Mouse (Mus musculus): Measurements from ENCODE around the gene Des. TPM values are rescaled to one million over a fixed set of nuclear protein-coding genes. Genes with fewer than 3 reads are reported as not detected.

Des gene
- total and polyA plus RNA-seq, 2 experiments from 2014 or later: 639 to 1,187 TPM

DNA sequence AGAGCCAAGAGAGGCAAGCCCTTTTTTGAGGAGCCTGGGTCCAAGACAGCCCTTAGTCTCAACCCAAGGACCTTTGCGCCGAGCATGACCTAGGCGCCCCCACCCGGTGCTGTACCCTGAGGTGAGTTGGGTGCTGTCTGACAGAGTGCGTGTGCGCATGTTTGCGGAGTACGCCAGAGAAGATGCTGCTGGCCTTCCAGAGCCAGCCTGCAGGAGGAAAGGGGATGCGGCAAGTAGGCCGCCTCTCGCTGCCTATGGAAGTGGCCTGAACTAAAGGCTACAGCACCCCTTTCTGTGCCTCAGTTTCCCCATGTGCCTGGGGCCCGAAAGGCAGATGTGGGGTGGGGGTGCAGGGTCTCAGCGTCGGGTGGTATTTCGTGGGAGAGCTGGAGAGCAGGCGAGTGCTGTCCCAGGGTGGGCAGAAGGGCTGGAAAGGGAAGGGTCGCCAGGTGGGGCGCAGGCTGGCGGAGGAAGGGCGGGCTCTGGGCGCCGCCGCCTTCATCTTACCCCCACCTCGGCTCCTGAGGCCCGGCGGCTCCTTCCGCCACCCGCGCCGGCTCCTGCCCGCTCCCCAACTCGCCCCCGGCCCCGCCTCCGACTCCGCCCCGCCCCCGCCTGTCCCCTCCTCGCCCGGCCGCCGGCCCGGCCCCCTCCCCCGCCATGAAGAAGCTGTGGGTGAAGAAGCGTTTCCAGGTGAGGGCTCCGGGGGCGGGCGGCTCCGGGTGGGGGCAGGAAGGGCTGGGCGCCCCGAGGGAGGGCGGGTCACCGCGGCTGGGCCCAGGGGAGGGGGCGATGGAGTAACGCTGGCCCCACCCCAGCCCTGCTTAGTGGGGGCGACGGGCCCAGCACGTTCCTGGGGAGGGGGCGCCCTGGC, 21.6 kb downstream of the Des start:
- peak overlapping the region; percentile 72 for H3K9ac ChIP-seq (replicated peaks; ENCODE audit: low read depth, low read length)
- no peak for DNase-seq (ENCODE audit: low spot score)
- ATAC-seq (ENCODE audit: insufficient read depth, low read depth): peak; percentile 36
- peaks cover 41% of the 10 kb centered on the region for H3K4me1 ChIP-seq (ENCODE audit: control insufficient read depth, insufficient read depth)
- H3K4me3 ChIP-seq (ENCODE audit: low read depth, low read length): peak overlapping the region; percentile 61
- no peak for TF ChIP-seq EP300 (IDR thresholded peaks at IDR 0.05; ENCODE audit: low read depth)
- no peak for TF ChIP-seq CTCF (IDR thresholded peaks at IDR 0.05; ENCODE audit: low read depth)
- H3K27me3 ChIP-seq (ENCODE audit: control insufficient read depth, insufficient read depth, low read length): no peaks in the 10 kb centered on the region
- 6% methylated on average over 24 of the region's 60 CpGs for WGBS
- peak overlapping the region; percentile 93 for H3K4me2 ChIP-seq (ENCODE audit: low read depth, low read length)
- H3K27ac ChIP-seq (ENCODE audit: low read depth): peak overlapping the region; percentile 84
- H3K36me3 ChIP-seq (replicated peaks; ENCODE audit: control insufficient read depth, insufficient read depth, low read length): peaks cover 9% of the 10 kb centered on the region
- no peaks in the 10 kb centered on the region for H3K9me3 ChIP-seq (replicated peaks; ENCODE audit: control insufficient read depth, low read length)

DNA sequence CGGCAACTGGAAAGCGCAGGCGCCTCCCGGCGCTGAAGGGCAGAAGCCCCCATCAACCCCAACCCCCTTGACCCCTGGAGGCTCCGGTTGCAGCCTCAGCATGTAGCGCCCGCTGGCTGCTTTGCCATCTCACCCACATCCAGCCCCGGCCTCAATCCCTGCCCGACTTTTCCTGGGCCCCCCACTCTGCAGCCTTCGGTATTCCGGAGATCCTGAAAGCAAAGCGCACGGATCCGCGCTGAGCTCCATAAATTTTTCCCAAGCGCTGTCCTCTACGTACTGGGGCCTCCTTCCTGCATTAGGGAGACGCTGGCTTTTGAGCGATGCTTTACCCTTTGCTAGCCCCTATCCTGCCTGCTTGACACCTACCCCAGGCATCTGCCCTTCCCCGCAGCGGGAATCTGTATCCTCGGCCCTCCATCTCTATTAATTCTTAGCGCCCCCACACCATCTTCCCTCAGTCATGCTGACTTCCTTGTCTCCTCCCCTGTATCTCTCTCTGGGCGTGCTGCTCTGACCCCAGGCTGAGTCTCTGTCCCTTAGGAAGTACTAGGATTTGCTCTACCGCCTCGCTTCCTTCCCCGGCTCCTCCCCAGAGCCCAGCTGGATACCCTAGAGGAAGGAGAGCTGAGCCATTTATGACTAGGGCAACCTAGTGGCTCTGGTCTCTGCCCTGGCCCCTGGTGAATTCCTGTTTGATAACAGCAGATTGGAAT, 22.4 kb downstream of the Des start:
- TF ChIP-seq EP300 (IDR thresholded peaks at IDR 0.05; ENCODE audit: low read depth) (no peak), CTCF (IDR thresholded peaks at IDR 0.05; ENCODE audit: low read depth) (no peak)
- H3K27me3 ChIP-seq (ENCODE audit: control insufficient read depth, insufficient read depth, low read length): peaks cover 2% of the 10 kb centered on the region; the same call in 1 of the 2 replicates

DNA sequence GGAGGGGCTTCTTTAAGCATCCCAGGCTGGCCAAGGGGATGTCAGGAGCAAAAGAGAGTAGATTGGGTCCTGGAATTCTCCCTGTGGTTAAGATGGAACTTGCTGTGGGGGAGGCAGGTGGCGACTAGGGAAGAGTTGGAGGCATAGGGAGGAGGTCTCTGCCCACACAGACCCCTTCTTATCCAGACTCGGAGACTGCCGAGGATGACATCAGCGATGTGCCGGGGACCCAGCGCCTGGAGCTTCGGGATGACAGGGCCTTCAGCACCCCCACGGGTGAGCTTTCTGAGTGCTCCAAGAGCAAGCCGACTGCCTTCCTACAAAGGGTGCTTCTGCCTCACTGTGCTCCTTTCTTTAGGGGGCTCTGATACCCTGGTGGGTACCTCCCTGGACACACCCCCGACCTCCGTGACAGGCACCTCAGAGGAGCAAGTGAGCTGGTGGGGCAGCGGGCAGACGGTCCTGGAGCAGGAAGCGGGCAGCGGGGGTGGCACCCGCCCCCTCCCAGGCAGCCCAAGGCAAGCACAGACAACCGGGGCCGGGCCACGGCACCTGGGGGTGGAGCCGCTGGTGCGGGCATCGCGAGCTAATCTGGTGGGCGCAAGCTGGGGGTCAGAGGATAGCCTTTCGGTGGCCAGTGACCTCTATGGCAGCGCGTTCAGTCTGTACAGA, 24.5 kb downstream of the Des start:
- WGBS: 77% methylated on average over 25 of the region's 27 CpGs
- Histone ChIP-seq H3K4me1 (ENCODE audit: control insufficient read depth, insufficient read depth) (peaks cover 51% of the 10 kb centered on the region), H3K36me3 (replicated peaks; ENCODE audit: control insufficient read depth, insufficient read depth, low read length) (peaks cover 18% of the 10 kb centered on the region), H3K9me3 (replicated peaks; ENCODE audit: control insufficient read depth, low read length) (no peaks in the 10 kb centered on the region), H3K27me3 (ENCODE audit: control insufficient read depth, insufficient read depth, low read length) (peaks cover 22% of the 10 kb centered on the region), H3K4me2 (ENCODE audit: low read depth, low read length) (no peak overlapping the region), H3K9ac (replicated peaks; ENCODE audit: low read depth, low read length) (no peak overlapping the region; the same call in 1 of the 2 replicates), H3K27ac (ENCODE audit: low read depth) (no peak overlapping the region), H3K4me3 (ENCODE audit: low read depth, low read length) (no peak overlapping the region)
- DNase-seq (ENCODE audit: low spot score) (no peak), ATAC-seq (ENCODE audit: insufficient read depth, low read depth) (no peak)
- TF ChIP-seq CTCF (IDR thresholded peaks at IDR 0.05; ENCODE audit: low read depth) (no peak), EP300 (IDR thresholded peaks at IDR 0.05; ENCODE audit: low read depth) (no peak)

More for the DNA sequence above, 22.4 kb downstream of the Des start:
- peak overlapping the region; percentile 93 for H3K4me2 ChIP-seq (ENCODE audit: low read depth, low read length)
- peak overlapping the region; percentile 61 for H3K4me3 ChIP-seq (ENCODE audit: low read depth, low read length)
- H3K36me3 ChIP-seq (replicated peaks; ENCODE audit: control insufficient read depth, insufficient read depth, low read length): peaks cover 9% of the 10 kb centered on the region
- peak overlapping the region; percentile 84 for H3K27ac ChIP-seq (ENCODE audit: low read depth)
- 3% methylated on average over 28 of the region's 28 CpGs for WGBS
- H3K9me3 ChIP-seq (replicated peaks; ENCODE audit: control insufficient read depth, low read length): no peaks in the 10 kb centered on the region
- peak overlapping the region; percentile 72 for H3K9ac ChIP-seq (replicated peaks; ENCODE audit: low read depth, low read length)
- peaks cover 44% of the 10 kb centered on the region for H3K4me1 ChIP-seq (ENCODE audit: control insufficient read depth, insufficient read depth)
- DNase-seq (ENCODE audit: low spot score) (no peak), ATAC-seq (ENCODE audit: insufficient read depth, low read depth) (peak; percentile 15; the same call in 1 of the 2 replicates)

DNA sequence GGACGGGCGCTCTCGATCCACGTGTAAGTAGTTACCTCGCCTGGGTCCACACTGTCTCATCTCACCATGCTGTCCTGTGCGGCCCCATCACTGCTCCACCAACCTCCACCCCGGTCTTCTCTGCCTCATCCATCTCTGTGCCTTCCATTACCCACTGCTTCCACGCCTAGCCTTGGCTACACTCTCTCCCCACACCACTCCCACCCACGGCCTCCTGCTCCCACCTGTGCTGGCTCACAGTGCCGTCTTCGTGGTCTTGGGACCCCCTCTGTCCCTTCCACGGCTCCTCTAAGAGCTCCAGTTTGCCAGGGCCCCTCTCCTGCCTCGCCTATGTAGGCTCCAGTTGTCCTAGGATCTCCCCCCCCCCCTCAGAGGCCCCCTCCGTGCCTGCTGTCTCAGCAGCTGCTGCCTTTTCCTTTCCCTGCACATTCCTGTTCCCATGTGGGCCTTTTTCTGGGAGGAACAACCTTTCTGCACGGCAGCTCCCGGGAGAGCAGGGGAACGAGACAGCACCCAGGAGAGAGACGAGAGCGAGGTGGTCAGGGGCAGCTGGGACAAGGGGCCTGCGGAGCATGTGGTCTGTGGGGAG, 25.1 kb downstream of the Des start:
- DNase-seq (ENCODE audit: low spot score) (no peak), ATAC-seq (ENCODE audit: insufficient read depth, low read depth) (no peak)
- H3K4me3 ChIP-seq (ENCODE audit: low read depth, low read length): no peak overlapping the region
- TF ChIP-seq EP300 (IDR thresholded peaks at IDR 0.05; ENCODE audit: low read depth): no peak
- TF ChIP-seq CTCF (IDR thresholded peaks at IDR 0.05; ENCODE audit: low read depth): no peak
- no peak overlapping the region for H3K9ac ChIP-seq (replicated peaks; ENCODE audit: low read depth, low read length)
- peaks cover 24% of the 10 kb centered on the region for H3K36me3 ChIP-seq (replicated peaks; ENCODE audit: control insufficient read depth, insufficient read depth, low read length)
- peaks cover 46% of the 10 kb centered on the region for H3K4me1 ChIP-seq (ENCODE audit: control insufficient read depth, insufficient read depth)
- 59% methylated on average over 20 of the region's 20 CpGs for WGBS
- no peak overlapping the region for H3K27ac ChIP-seq (ENCODE audit: low read depth)
- H3K27me3 ChIP-seq (ENCODE audit: control insufficient read depth, insufficient read depth, low read length): peaks cover 25% of the 10 kb centered on the region
- H3K9me3 ChIP-seq (replicated peaks; ENCODE audit: control insufficient read depth, low read length): no peaks in the 10 kb centered on the region
- no peak overlapping the region for H3K4me2 ChIP-seq (ENCODE audit: low read depth, low read length)

DNA sequence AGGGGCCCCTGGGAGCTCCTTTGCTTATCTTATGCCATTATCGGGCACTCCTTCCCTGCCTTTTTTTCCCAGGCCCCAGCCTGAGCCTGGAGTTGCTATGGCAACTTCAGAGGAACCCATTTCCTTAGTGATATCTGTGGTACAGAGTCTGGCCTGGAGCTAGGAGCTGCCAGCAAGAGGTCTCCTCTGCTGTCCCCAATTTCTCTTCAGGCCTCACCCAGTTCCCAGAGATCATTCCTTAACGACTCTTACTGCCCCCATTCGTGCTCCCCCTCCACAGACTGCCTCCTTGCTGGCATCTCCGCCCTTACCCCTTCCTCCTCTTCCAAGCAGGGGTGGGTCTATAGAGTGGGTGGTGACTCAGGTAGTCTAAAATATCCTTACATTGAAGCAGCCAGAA, 26.0 kb downstream of the Des start:
- H3K27me3 ChIP-seq (ENCODE audit: control insufficient read depth, insufficient read depth, low read length): peaks cover 25% of the 10 kb centered on the region
- ATAC-seq (ENCODE audit: insufficient read depth, low read depth): no peak
- no peak overlapping the region for H3K4me3 ChIP-seq (ENCODE audit: low read depth, low read length)
- H3K9ac ChIP-seq (replicated peaks; ENCODE audit: low read depth, low read length): no peak overlapping the region
- no peak for TF ChIP-seq EP300 (IDR thresholded peaks at IDR 0.05; ENCODE audit: low read depth)
- no peak for TF ChIP-seq CTCF (IDR thresholded peaks at IDR 0.05; ENCODE audit: low read depth)
- H3K4me1 ChIP-seq (ENCODE audit: control insufficient read depth, insufficient read depth): peaks cover 37% of the 10 kb centered on the region
- WGBS: 32% methylated on average over 4 of the region's 4 CpGs
- H3K36me3 ChIP-seq (replicated peaks; ENCODE audit: control insufficient read depth, insufficient read depth, low read length): peaks cover 29% of the 10 kb centered on the region
- DNase-seq (ENCODE audit: low spot score): no peak
- no peak overlapping the region for H3K4me2 ChIP-seq (ENCODE audit: low read depth, low read length)
- H3K27ac ChIP-seq (ENCODE audit: low read depth): no peak overlapping the region
- H3K9me3 ChIP-seq (replicated peaks; ENCODE audit: control insufficient read depth, low read length): no peaks in the 10 kb centered on the region

Data from heart, postnatal 0 days (tissue).